Mouse (Mus musculus) liver, adult 2 months (tissue): ENCODE measurements around the gene Tldc2. TPM values are rescaled to one million over a fixed set of nuclear protein-coding genes. Genes with fewer than 3 reads are reported as not detected.

Experiments used
- DNase-seq: peaks from one replicate; pipeline ENCODE4 v3.0.0-alpha.2; 2011; ENCODE audit warnings: low read depth, low spot score; ENCODE audit errors: extremely low read depth
- H3K27ac ChIP-seq: fragments of 200-500 bp; replicated peaks from 2 replicates; pipeline ENCODE4 v1.5.1; 2012; ENCODE audit warnings: low read depth, mild to moderate bottlenecking, control low read depth, inconsistent platforms, low read length; ENCODE audit not compliant: insufficient read depth
- H3K27me3 ChIP-seq: fragments of 200-500 bp; 2 replicates; pipeline ENCODE4 v1.6.1; 2012; ENCODE audit warnings: mild to moderate bottlenecking, moderate library complexity, low read length, inconsistent platforms; ENCODE audit not compliant: control insufficient read depth, insufficient read depth
- H3K36me3 ChIP-seq: fragments of 200-500 bp; 2 replicates; pipeline ENCODE4 v1.6.1; 2012; ENCODE audit warnings: low read length, inconsistent platforms; ENCODE audit not compliant: control insufficient read depth, insufficient read depth
- H3K4me1 ChIP-seq: fragments of 200-500 bp; 2 replicates; pipeline ENCODE4 v1.6.1; 2011; ENCODE audit warnings: low read length; ENCODE audit not compliant: control insufficient read depth, insufficient read depth
- H3K4me3 ChIP-seq: fragments of 200-500 bp; 2 replicates; pipeline ENCODE4 v1.5.1; 2011; ENCODE audit warnings: low read depth, mild to moderate bottlenecking, control low read depth, low read length, moderate library complexity; ENCODE audit not compliant: insufficient read depth
- H3K79me2 ChIP-seq: fragments of 200-500 bp; 2 replicates; pipeline ENCODE4 v1.6.1; 2012; ENCODE audit warnings: inconsistent platforms, mild to moderate bottlenecking, low read length, moderate library complexity; ENCODE audit not compliant: control insufficient read depth, insufficient read depth
- H3K9ac ChIP-seq: fragments of 200-500 bp; 2 replicates; pipeline ENCODE4 v1.6.1; 2012; ENCODE audit warnings: low read depth, mild to moderate bottlenecking, control low read depth, inconsistent platforms, low read length
- CTCF ChIP-seq: fragments of 200-500 bp; IDR thresholded peaks from 2 replicates; pipeline ENCODE4 v1.5.1; 2011; ENCODE audit warnings: low read depth, low read length, control low read depth
- POLR2A ChIP-seq: fragments of 200-500 bp; IDR thresholded peaks from 2 replicates; pipeline ENCODE4 v1.6.1; 2011; ENCODE audit warnings: low read length, control low read depth; ENCODE audit not compliant: insufficient read depth; ENCODE audit errors: extremely low read depth
- WGBS: fragments of 180-500 bp; shearing (Covaris S2); methylation state at CpG from one replicate; pipeline ENCODE4 v1.1.7; 2018; 5-methylcytosine and 5-hydroxymethylcytosine counted together
- polyA plus RNA-seq: library from polyadenylated mRNA; depleted of rRNA; stranded (reverse); fragments of >200 nt; gene quantifications from 2 replicates; pipeline ENCODE4 v1.2.3, GENCODE M21; 2012
- total RNA-seq: library from RNA; depleted of rRNA; stranded (reverse); fragments of >200 nt; gene quantifications from 2 replicates; pipeline ENCODE4 v1.2.3, GENCODE M21; 2014

Tldc2 gene
- total and polyA plus RNA-seq, 2 experiments, result not detected

- peaks cover 4% of the 10 kb centered on the region; the same call in 1 of the 2 replicates for H3K79me2 ChIP-seq
- H3K27ac ChIP-seq, result no peak overlapping the region
- no peak overlapping the region for H3K4me3 ChIP-seq
- H3K36me3 ChIP-seq, result no peaks in the 10 kb centered on the region
- DNase-seq, result no peak
- WGBS, result 74% methylated on average over 9 of the region's 9 CpGs
- H3K4me1 ChIP-seq, result peaks cover 21% of the 10 kb centered on the region
- no peak overlapping the region for H3K9ac ChIP-seq
- no peaks in the 10 kb centered on the region for H3K27me3 ChIP-seq
- no peak for TF ChIP-seq POLR2A
- TF ChIP-seq CTCF, result no peak
Measured at GRCm38 (mm10) chr2:157072316-157072990, 14.4 kb upstream of the Tldc2 start.

GRCm38 (mm10) chr2:157073378-157074052 lies 13.3 kb upstream of the Tldc2 start:
- Histone ChIP-seq H3K27me3 (peaks cover 5% of the 10 kb centered on the region; the same call in 1 of the 2 replicates), H3K36me3 (no peaks in the 10 kb centered on the region), H3K9ac (no peak overlapping the region), H3K4me1 (peaks cover 21% of the 10 kb centered on the region), H3K4me3 (no peak overlapping the region), H3K79me2 (peaks cover 4% of the 10 kb centered on the region; the same call in 1 of the 2 replicates), H3K27ac (no peak overlapping the region)
- DNase-seq, result no peak
- TF ChIP-seq POLR2A (no peak), CTCF (no peak)
- WGBS, result 79% methylated on average over 9 of the region's 9 CpGs

- Histone ChIP-seq H3K27me3 (peaks cover 8% of the 10 kb centered on the region), H3K79me2 (peaks cover 4% of the 10 kb centered on the region; the same call in 1 of the 2 replicates), H3K27ac (no peak overlapping the region), H3K36me3 (no peaks in the 10 kb centered on the region), H3K9ac (no peak overlapping the region), H3K4me1 (peaks cover 18% of the 10 kb centered on the region), H3K4me3 (no peak overlapping the region)
- 79% methylated on average over 9 of the region's 9 CpGs for WGBS
- no peak for TF ChIP-seq CTCF
- no peak for TF ChIP-seq POLR2A
- no peak for DNase-seq
Measured at GRCm38 (mm10) chr2:157074186-157074724, 12.6 kb upstream of the Tldc2 start.

- Histone ChIP-seq H3K27ac (no peak overlapping the region), H3K79me2 (peaks cover 4% of the 10 kb centered on the region; the same call in 1 of the 2 replicates), H3K27me3 (peaks cover 10% of the 10 kb centered on the region), H3K36me3 (no peaks in the 10 kb centered on the region), H3K4me3 (no peak overlapping the region), H3K9ac (no peak overlapping the region), H3K4me1 (peaks cover 15% of the 10 kb centered on the region)
- no peak for DNase-seq
- no peak for TF ChIP-seq POLR2A
- TF ChIP-seq CTCF, result no peak
- 66% methylated on average over 5 of the region's 5 CpGs for WGBS
Measured at GRCm38 (mm10) chr2:157074772-157075171, 12.1 kb upstream of the Tldc2 start.

- peaks cover 12% of the 10 kb centered on the region for H3K4me1 ChIP-seq
- TF ChIP-seq CTCF (no peak), POLR2A (no peak)
Measured at GRCm38 (mm10) chr2:157075226-157075625, 11.6 kb upstream of the Tldc2 start.

GRCm38 (mm10) chr2:157075685-157076084 lies 11.2 kb upstream of the Tldc2 start:
- Histone ChIP-seq H3K27ac (no peak overlapping the region), H3K4me3 (no peak overlapping the region), H3K9ac (no peak overlapping the region), H3K27me3 (peaks cover 10% of the 10 kb centered on the region), H3K79me2 (peaks cover 4% of the 10 kb centered on the region; the same call in 1 of the 2 replicates), H3K36me3 (no peaks in the 10 kb centered on the region), H3K4me1 (peaks cover 12% of the 10 kb centered on the region)
- no peak for DNase-seq
- TF ChIP-seq CTCF, result no peak
- no peak for TF ChIP-seq POLR2A
- WGBS, result 42% methylated on average over 3 of the region's 3 CpGs

More at GRCm38 (mm10) chr2:157075226-157075625, 11.6 kb upstream of the Tldc2 start:
- H3K79me2 ChIP-seq, result peaks cover 4% of the 10 kb centered on the region; the same call in 1 of the 2 replicates
- 77% methylated on average over 3 of the region's 3 CpGs for WGBS
- no peak overlapping the region for H3K4me3 ChIP-seq
- H3K27me3 ChIP-seq, result peaks cover 10% of the 10 kb centered on the region
- no peaks in the 10 kb centered on the region for H3K36me3 ChIP-seq
- no peak overlapping the region for H3K9ac ChIP-seq
- no peak overlapping the region for H3K27ac ChIP-seq
- DNase-seq, result no peak
